Mouse (Mus musculus): Measurements from ENCODE around the gene Prss41. TPM values are rescaled to one million over a fixed set of nuclear protein-coding genes. Genes with fewer than 3 reads are reported as not detected.

Gene Prss41
- total RNA-seq, 1 experiment from 2014 or later: not detected

GRCm38 (mm10) chr17:23836006-23836575, 7.9 kb downstream of the Prss41 start, which contains the start of gene Prss33:
Prss33 (minus strand) TSS chr17:23836056.
- no peak; a peak in 1 of 4 replicates for ATAC-seq (replicated peaks in 1 of 2; ENCODE audit: insufficient read depth in 1 of 2, low FRiP score in 2 of 2, low TSS enrichment in 1 of 2, low read depth in 1 of 2, poor library complexity in 2 of 2, severe bottlenecking in 2 of 2)

GRCm38 (mm10) chr17:23831201-23831600, 12.8 kb downstream of the Prss41 start:
- ATAC-seq (replicated peaks in 1 of 2; ENCODE audit: insufficient read depth in 1 of 2, low FRiP score in 2 of 2, low TSS enrichment in 1 of 2, low read depth in 1 of 2, poor library complexity in 2 of 2, severe bottlenecking in 2 of 2): no peak

- peak; percentile 83 to 84 for ATAC-seq (replicated peaks in 1 of 2; ENCODE audit: insufficient read depth in 1 of 2, low FRiP score in 2 of 2, low TSS enrichment in 1 of 2, low read depth in 1 of 2, poor library complexity in 2 of 2, severe bottlenecking in 2 of 2)
These were observed 14.8 kb downstream of the Prss41 start, which contains the start of gene Elob for GRCm38 (mm10) chr17:23829064-23829619. Elob (minus strand) TSS chr17:23829136.

GRCm38 (mm10) chr17:23828271-23829001, 15.5 kb downstream of the Prss41 start:
- ATAC-seq (replicated peaks in 1 of 2; ENCODE audit: insufficient read depth in 1 of 2, low FRiP score in 2 of 2, low TSS enrichment in 1 of 2, low read depth in 1 of 2, poor library complexity in 2 of 2, severe bottlenecking in 2 of 2): peak in 1 of 2 experiments; percentile 9; a peak in 1 of 4 replicates

- no peak for ATAC-seq (replicated peaks in 1 of 2; ENCODE audit: insufficient read depth in 1 of 2, low FRiP score in 2 of 2, low TSS enrichment in 1 of 2, low read depth in 1 of 2, poor library complexity in 2 of 2, severe bottlenecking in 2 of 2)
These were observed 18.4 kb downstream of the Prss41 start for GRCm38 (mm10) chr17:23825591-23825990.

- ATAC-seq (replicated peaks in 1 of 2; ENCODE audit: insufficient read depth in 1 of 2, low FRiP score in 2 of 2, low TSS enrichment in 1 of 2, low read depth in 1 of 2, poor library complexity in 2 of 2, severe bottlenecking in 2 of 2): no peak
These were observed 20.4 kb downstream of the Prss41 start for GRCm38 (mm10) chr17:23823614-23824013.

- ATAC-seq (replicated peaks in 1 of 2; ENCODE audit: insufficient read depth in 1 of 2, low FRiP score in 2 of 2, low TSS enrichment in 1 of 2, low read depth in 1 of 2, poor library complexity in 2 of 2, severe bottlenecking in 2 of 2): no peak
These were observed 21.0 kb downstream of the Prss41 start for GRCm38 (mm10) chr17:23823018-23823417.

- ATAC-seq (replicated peaks in 1 of 2; ENCODE audit: insufficient read depth in 1 of 2, low FRiP score in 2 of 2, low TSS enrichment in 1 of 2, low read depth in 1 of 2, poor library complexity in 2 of 2, severe bottlenecking in 2 of 2): no peak
These were observed 21.9 kb downstream of the Prss41 start for GRCm38 (mm10) chr17:23822094-23822493.

- no peak for ATAC-seq (replicated peaks in 1 of 2; ENCODE audit: insufficient read depth in 1 of 2, low FRiP score in 2 of 2, low TSS enrichment in 1 of 2, low read depth in 1 of 2, poor library complexity in 2 of 2, severe bottlenecking in 2 of 2)
These were observed 23.2 kb downstream of the Prss41 start for GRCm38 (mm10) chr17:23820731-23821130.

- no peak for ATAC-seq (replicated peaks in 1 of 2; ENCODE audit: insufficient read depth in 1 of 2, low FRiP score in 2 of 2, low TSS enrichment in 1 of 2, low read depth in 1 of 2, poor library complexity in 2 of 2, severe bottlenecking in 2 of 2)
These were observed 24.7 kb downstream of the Prss41 start for GRCm38 (mm10) chr17:23819235-23819634.

GRCm38 (mm10) chr17:23818579-23818978, 25.4 kb downstream of the Prss41 start:
- ATAC-seq (replicated peaks in 1 of 2; ENCODE audit: insufficient read depth in 1 of 2, low FRiP score in 2 of 2, low TSS enrichment in 1 of 2, low read depth in 1 of 2, poor library complexity in 2 of 2, severe bottlenecking in 2 of 2): no peak

- ATAC-seq (replicated peaks in 1 of 2; ENCODE audit: insufficient read depth in 1 of 2, low FRiP score in 2 of 2, low TSS enrichment in 1 of 2, low read depth in 1 of 2, poor library complexity in 2 of 2, severe bottlenecking in 2 of 2): no peak
These were observed 28.3 kb downstream of the Prss41 start for GRCm38 (mm10) chr17:23815641-23816040.

- ATAC-seq (replicated peaks in 1 of 2; ENCODE audit: insufficient read depth in 1 of 2, low FRiP score in 2 of 2, low TSS enrichment in 1 of 2, low read depth in 1 of 2, poor library complexity in 2 of 2, severe bottlenecking in 2 of 2): no peak
These were observed 36.1 kb downstream of the Prss41 start for GRCm38 (mm10) chr17:23807918-23808317.

- ATAC-seq (replicated peaks in 1 of 2; ENCODE audit: insufficient read depth in 1 of 2, low FRiP score in 2 of 2, low TSS enrichment in 1 of 2, low read depth in 1 of 2, poor library complexity in 2 of 2, severe bottlenecking in 2 of 2): no peak
These were observed 37.1 kb downstream of the Prss41 start for GRCm38 (mm10) chr17:23806867-23807266.

- ATAC-seq (replicated peaks in 1 of 2; ENCODE audit: insufficient read depth in 1 of 2, low FRiP score in 2 of 2, low TSS enrichment in 1 of 2, low read depth in 1 of 2, poor library complexity in 2 of 2, severe bottlenecking in 2 of 2): no peak; a peak in 1 of 4 replicates
These were observed 39.4 kb downstream of the Prss41 start for GRCm38 (mm10) chr17:23804426-23805085.

GRCm38 (mm10) chr17:23803366-23804041, 40.5 kb downstream of the Prss41 start:
- ATAC-seq (replicated peaks in 1 of 2; ENCODE audit: insufficient read depth in 1 of 2, low FRiP score in 2 of 2, low TSS enrichment in 1 of 2, low read depth in 1 of 2, poor library complexity in 2 of 2, severe bottlenecking in 2 of 2): peak in 1 of 2 experiments; percentile 12; a peak in 1 of 4 replicates

- peak; percentile 94 to 96 for ATAC-seq (replicated peaks in 1 of 2; ENCODE audit: insufficient read depth in 1 of 2, low FRiP score in 2 of 2, low TSS enrichment in 1 of 2, low read depth in 1 of 2, poor library complexity in 2 of 2, severe bottlenecking in 2 of 2)
These were observed 41.1 kb downstream of the Prss41 start for GRCm38 (mm10) chr17:23802746-23803365.

Data from hematopoietic stem cell, adult 5-6 weeks (primary cell).